Comparison of ENCODE assay signal across 17 mouse cellular contexts in genomic region chr4:82540466-82540990, GRCm38 (mm10).
DNase-seq lines count a peak whose midpoint lies in the region; ATAC-seq and TF ChIP-seq lines count a peak whose summit lies in the region.
"Had no signal": no experiment of that assay in that cellular context is flagged by ENCODE, and none has a peak within 500 bp of the region (broad histone marks: within the 10 kb centered on the region; RNA-seq: fewer than 3 reads in every experiment).

No protein-coding gene starts in this region.

- no peaks in the 10 kb centered on the region for H3K27me3 ChIP-seq in heart, adult 2 months (ENCODE audit: control insufficient read depth, insufficient read depth, low read length)
- peaks cover 13% of the 10 kb centered on the region for H3K27me3 ChIP-seq in intestine, embryonic 14.5 days (replicated peaks; ENCODE audit: control insufficient read depth, insufficient read depth, low read length)
- H3K27me3 ChIP-seq in intestine, postnatal 0 days (replicated peaks; ENCODE audit: control insufficient read depth, insufficient read depth, low read length), result peaks cover 36% of the 10 kb centered on the region

- peak; percentile 25 for DNase-seq in cerebellum, adult 11 months
- DNase-seq in cerebellum, postnatal 4 days (ENCODE audit: low spot score in 2 of 2), result no peak
- no peak for DNase-seq in heart, adult 2 months
- no peak for DNase-seq in heart, postnatal 14 days
- DNase-seq in intestine, embryonic 14.5 days (ENCODE audit: low spot score), result peak; percentile 45
- peak; percentile 60 for DNase-seq in Muller cell, postnatal 12 days (ENCODE audit: inconsistent ontology term)
- DNase-seq: adrenal gland, postnatal 10 days; kidney, adult 8-10 months; kidney, postnatal 36 days; right cerebral cortex, postnatal 25 days; thymus, postnatal 36 days had no signal

- TF ChIP-seq CTCF in heart, adult 2 months (IDR thresholded peaks at IDR 0.05), result no peak
- no peak for TF ChIP-seq CTCF in intestine, postnatal 0 days (IDR thresholded peaks at IDR 0.05; ENCODE audit: low read depth)

- H3K27ac ChIP-seq in heart, adult 2 months, result peak overlapping the region; percentile 8; the same call in 1 of the 2 replicates
- H3K27ac ChIP-seq in intestine, embryonic 14.5 days (ENCODE audit: low read depth), result no peak overlapping the region
- no peak overlapping the region for H3K27ac ChIP-seq in intestine, postnatal 0 days (ENCODE audit: low read depth, low read length)
- H3K27ac ChIP-seq: limb, embryonic 13.5 days; neural tube, embryonic 12.5 days had no signal

- no peaks in the 10 kb centered on the region for H3K9me3 ChIP-seq in intestine, embryonic 14.5 days (ENCODE audit: control insufficient read depth, low read length)
- H3K9me3 ChIP-seq in intestine, postnatal 0 days (ENCODE audit: control insufficient read depth), result no peaks in the 10 kb centered on the region
- H3K9me3 ChIP-seq: hindbrain, embryonic 15.5 days; limb, embryonic 13.5 days; neural tube, embryonic 12.5 days had no signal

- ATAC-seq in intestine, embryonic 14.5 days (replicated peaks; ENCODE audit: low FRiP score, low TSS enrichment, low read depth), result no peak
- ATAC-seq in intestine, postnatal 0 days, result no peak
- no peak for ATAC-seq in erythroid progenitor cell, adult 5-6 weeks (replicated peaks; ENCODE audit: low FRiP score, poor library complexity, severe bottlenecking)

- WGBS in heart, adult 2 months, result 49% methylated on average over 5 of the region's 5 CpGs
- WGBS in intestine, embryonic 14.5 days, result 63% methylated on average over 5 of the region's 5 CpGs
- 59% methylated on average over 5 of the region's 5 CpGs for WGBS in intestine, postnatal 0 days

- intact Hi-C loops in heart, adult 2 months (cut with DNase I), result loop anchor here (5.0 to 10.0 kb wide), 4 partner anchors 473 to 1043 kb away; no protein-coding TSS in a partner anchor
- intact Hi-C loops in heart, postnatal 14 days (cut with DNase I), result loop anchor here (5.0 to 10.0 kb wide), 3 partner anchors 473 to 1363 kb away; no protein-coding TSS in a partner anchor

- peaks cover 9% of the 10 kb centered on the region for H3K4me1 ChIP-seq in heart, adult 2 months (ENCODE audit: control insufficient read depth, insufficient read depth, low read length)
- peaks cover 10% of the 10 kb centered on the region for H3K4me1 ChIP-seq in intestine, embryonic 14.5 days (replicated peaks; ENCODE audit: control insufficient read depth, insufficient read depth, low read length)
- peaks cover 13% of the 10 kb centered on the region; the same call in 1 of the 2 replicates for H3K4me1 ChIP-seq in intestine, postnatal 0 days (replicated peaks; ENCODE audit: control insufficient read depth, insufficient read depth, low read length)
- H3K4me1 ChIP-seq: megakaryocyte, embryonic 14.5 days had no signal

- H3K79me2 ChIP-seq in heart, adult 2 months (replicated peaks; ENCODE audit: control insufficient read depth, insufficient read depth, low read length), result no peaks in the 10 kb centered on the region

- H3K4me2 ChIP-seq in intestine, embryonic 14.5 days (ENCODE audit: low read length), result no peak overlapping the region
- no peak overlapping the region for H3K4me2 ChIP-seq in intestine, postnatal 0 days (replicated peaks; ENCODE audit: low read depth)
- H3K4me2 ChIP-seq: neural tube, embryonic 12.5 days had no signal

- H3K4me3 ChIP-seq in heart, adult 2 months, result no peak overlapping the region; the same call in 1 of the 2 replicates
- no peak overlapping the region for H3K4me3 ChIP-seq in intestine, embryonic 14.5 days (ENCODE audit: low read depth, low read length)
- H3K4me3 ChIP-seq in intestine, postnatal 0 days (ENCODE audit: low read depth, low read length), result no peak overlapping the region
- H3K4me3 ChIP-seq: hindbrain, embryonic 15.5 days; limb, embryonic 13.5 days; megakaryocyte, embryonic 14.5 days; neural tube, embryonic 12.5 days had no signal

- H3K9ac ChIP-seq in heart, adult 2 months (ENCODE audit: low read depth, low read length), result no peak overlapping the region
- no peak overlapping the region for H3K9ac ChIP-seq in intestine, embryonic 14.5 days (ENCODE audit: low read length)
- H3K9ac ChIP-seq in intestine, postnatal 0 days (ENCODE audit: low read depth, low read length), result no peak overlapping the region
- H3K9ac ChIP-seq: hindbrain, embryonic 15.5 days; limb, embryonic 13.5 days; neural tube, embryonic 12.5 days had no signal

- H3K36me3 ChIP-seq in heart, adult 2 months (ENCODE audit: control insufficient read depth, insufficient read depth, low read length), result peaks cover 3% of the 10 kb centered on the region; the same call in 1 of the 2 replicates
- H3K36me3 ChIP-seq in intestine, embryonic 14.5 days (ENCODE audit: control insufficient read depth, insufficient read depth, low read length), result no peaks in the 10 kb centered on the region
- no peaks in the 10 kb centered on the region for H3K36me3 ChIP-seq in intestine, postnatal 0 days (ENCODE audit: control insufficient read depth, insufficient read depth)
- H3K36me3 ChIP-seq: hindbrain, embryonic 15.5 days; limb, embryonic 13.5 days; neural tube, embryonic 12.5 days had no signal

- TF ChIP-seq EP300 in heart, adult 2 months (IDR thresholded peaks at IDR 0.05; ENCODE audit: insufficient read depth, low read depth, low read length), result no peak

- TF ChIP-seq POLR2A in heart, adult 2 months (IDR thresholded peaks at IDR 0.05; ENCODE audit: insufficient read depth, low read depth, low read length), result no peak

Comparison
In these comparisons a context has a peak if more than half of its experiments do, and no peak if none do; other contexts are left out.
1. DNase-seq: peak in cerebellum, adult 11 months (single experiment), intestine, embryonic 14.5 days (single experiment) and Muller cell, postnatal 12 days (single experiment); none in cerebellum, postnatal 4 days (0 of 2), heart, adult 2 months (0 of 2) and heart, postnatal 14 days (0 of 2).